In the genomic region with DNA sequence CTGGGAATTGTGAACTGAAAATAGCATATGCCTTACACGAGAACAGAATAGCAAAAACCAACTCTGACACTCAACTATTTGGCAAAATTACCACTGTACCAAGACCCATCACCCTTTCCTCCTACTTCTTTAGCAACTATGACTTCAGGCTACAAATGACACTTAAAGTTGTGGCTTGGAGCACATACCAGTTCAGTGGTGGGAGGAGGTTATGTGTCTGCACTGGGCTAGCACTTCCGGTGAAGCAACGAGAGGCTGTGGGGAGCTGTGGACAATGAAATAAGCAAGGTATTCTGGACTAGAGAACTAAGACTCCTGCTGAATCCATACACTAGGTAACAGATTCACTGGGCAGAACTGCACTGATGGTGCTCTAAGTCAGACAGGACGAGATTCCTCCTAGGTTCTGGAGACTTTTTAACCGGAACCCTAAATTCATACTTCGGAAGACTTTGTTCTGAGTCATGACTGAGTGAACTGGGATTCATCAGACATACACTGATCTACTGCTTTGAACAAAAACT, we compare ENCODE assay signal across 21 mouse cellular contexts.
DNase-seq lines count a peak whose midpoint lies in the region; TF ChIP-seq lines count a peak whose summit lies in the region.
"Had no signal": no experiment of that assay in that cellular context is flagged by ENCODE, and none has a peak within 500 bp of the region (broad histone marks: within the 10 kb centered on the region; RNA-seq: fewer than 3 reads in every experiment).

No protein-coding gene starts in this region.

- no peaks in the 10 kb centered on the region for H3K27me3 ChIP-seq in testis, adult 2 months (ENCODE audit: control insufficient read depth, insufficient read depth, low read length)
- H3K27me3 ChIP-seq: CH12.LX; forebrain, embryonic 13.5 days had no signal

- H3K4me1 ChIP-seq in testis, adult 2 months (ENCODE audit: control insufficient read depth, insufficient read depth, low read length): no peaks in the 10 kb centered on the region
- H3K4me1 ChIP-seq in embryonic fibroblast, embryonic 13.5 days (ENCODE audit: control insufficient read depth, insufficient read depth, low read length): peaks cover 7% of the 10 kb centered on the region
- H3K4me1 ChIP-seq: embryonic facial prominence, embryonic 13.5 days; forebrain, embryonic 13.5 days; heart, embryonic 10.5 days; hindbrain, embryonic 13.5 days had no signal

- TF ChIP-seq POLR2A in testis, adult 2 months (IDR thresholded peaks at IDR 0.05; ENCODE audit: control insufficient read depth, low read depth, low read length): no peak
- TF ChIP-seq POLR2A in embryonic fibroblast, embryonic 13.5 days (IDR thresholded peaks at IDR 0.05; ENCODE audit: low read depth, low read length): no peak

- DNase-seq in testis, postnatal 14 days (ENCODE audit: low spot score): no peak
- DNase-seq in Muller cell, postnatal 12 days (ENCODE audit: inconsistent ontology term): peak; percentile 18
- no peak for DNase-seq in layer of hippocampus, adult 9-11 months
- DNase-seq in lung, postnatal 14 days: no peak
- no peak for DNase-seq in layer of hippocampus, adult 11-12 months (ENCODE audit: low spot score)
- DNase-seq: adrenal gland, postnatal 25 days; cerebellum, adult 18-20 months; cerebellum, adult 9-11 months; cerebellum, postnatal 36 days; gastrocnemius, adult 2 months; gastrocnemius, postnatal 36 days; heart, adult 18-20 months; heart, postnatal 10 days had no signal

- no peak for TF ChIP-seq CTCF in testis, adult 2 months (IDR thresholded peaks at IDR 0.05; ENCODE audit: control insufficient read depth, insufficient read depth, insufficient replicate concordance, low read depth, low read length)
- TF ChIP-seq CTCF in embryonic fibroblast, embryonic 13.5 days (IDR thresholded peaks at IDR 0.05; ENCODE audit: borderline replicate concordance, insufficient read depth, low read length): no peak

- no peak overlapping the region for H3K27ac ChIP-seq in testis, adult 2 months (ENCODE audit: control insufficient read depth, insufficient read depth, low read depth, low read length)
- H3K27ac ChIP-seq in embryonic fibroblast, embryonic 13.5 days (ENCODE audit: insufficient read depth, low read length): peak overlapping the region; percentile 100
- H3K27ac ChIP-seq: embryonic facial prominence, embryonic 13.5 days; forebrain, embryonic 13.5 days; gastrocnemius, adult 2 months; heart, embryonic 10.5 days; hindbrain, embryonic 13.5 days; hindbrain, postnatal 0 days had no signal

- no peaks in the 10 kb centered on the region for H3K36me3 ChIP-seq in testis, adult 2 months (ENCODE audit: control insufficient read depth, insufficient read depth, low read length)
- H3K36me3 ChIP-seq: embryonic facial prominence, embryonic 13.5 days; heart, embryonic 10.5 days; hindbrain, embryonic 13.5 days had no signal

- peak overlapping the region; percentile 4; the same call in 1 of the 2 replicates for H3K4me3 ChIP-seq in testis, adult 2 months (ENCODE audit: control insufficient read depth, low read depth, low read length)
- no peak overlapping the region for H3K4me3 ChIP-seq in embryonic fibroblast, embryonic 13.5 days (ENCODE audit: insufficient read depth, low read length)
- H3K4me3 ChIP-seq: embryonic facial prominence, embryonic 13.5 days; forebrain, embryonic 13.5 days; gastrocnemius, adult 2 months; heart, embryonic 10.5 days; hindbrain, embryonic 13.5 days had no signal
